Mouse (Mus musculus) liver, postnatal 0 days (tissue): ENCODE results near the gene Lasp1.

ENCODE experiments used
- CTCF ChIP-seq: sonication (generic); IDR thresholded peaks from 2 replicates; pipeline ENCODE4 v1.5.1; 2016; ENCODE audit warnings: antibody characterized with exemption, low read depth
- EP300 ChIP-seq: IDR thresholded peaks from 2 replicates; pipeline ENCODE4 v1.6.1; 2016; ENCODE audit warnings: antibody characterized with exemption, low read depth, mild to moderate bottlenecking

DNA sequence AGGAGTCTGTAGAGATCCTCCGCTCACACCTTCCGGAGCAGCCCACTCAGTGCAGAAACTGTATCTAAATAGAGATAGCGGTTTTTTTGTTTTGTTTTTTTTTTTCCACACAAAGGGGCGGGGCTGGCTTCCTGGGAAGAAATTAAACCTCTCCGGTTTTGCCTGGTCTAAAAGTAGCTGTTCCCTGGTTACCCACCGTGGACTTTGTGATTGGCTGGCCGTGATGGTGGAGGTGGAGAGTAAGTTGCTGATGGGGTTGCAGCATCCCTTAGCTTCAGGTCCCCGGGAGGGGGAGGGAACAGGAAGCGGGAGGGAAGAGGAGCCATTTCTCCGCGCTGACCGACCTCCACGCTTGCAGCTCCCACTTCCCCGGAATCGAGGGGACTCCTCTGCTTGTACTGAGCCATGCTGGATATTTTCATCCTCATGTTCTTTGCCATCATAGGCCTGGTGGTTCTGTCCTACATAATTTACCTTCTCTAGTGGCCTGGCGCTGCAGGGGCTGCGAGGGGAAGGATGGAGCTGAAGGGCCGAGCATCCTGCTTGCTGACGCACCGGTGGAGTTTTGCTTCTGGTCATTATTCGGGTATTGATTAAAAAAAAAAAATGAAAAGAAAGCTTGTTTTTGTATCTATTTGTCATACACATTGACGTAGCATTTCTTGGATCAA, 42.3 kb downstream of the Lasp1 start:
- TF ChIP-seq CTCF, result no peak
- TF ChIP-seq EP300, result no peak
